Mouse (Mus musculus) MEL (cell line): ENCODE data around the gene Slc25a15. TPM values are rescaled to one million over a fixed set of nuclear protein-coding genes. Genes with fewer than 3 reads are reported as not detected.

Experiments used
- DNase-seq: peaks from one replicate; pipeline ENCODE4 v3.0.0; 2011; ENCODE audit warnings: low read depth, low spot score
- H3K27ac ChIP-seq: 2 replicates; pipeline ENCODE4 v1.5.1; 2012; ENCODE audit warnings: low read depth, mild to moderate bottlenecking, control low read depth, low read length, moderate library complexity; ENCODE audit not compliant: control insufficient read depth
- H3K27me3 ChIP-seq, 2 experiments: fragments of 150-350 bp in 1 of 2; sonication (generic) in 1 of 2; 2 replicates each; pipeline ENCODE4 v1.6.1; 2012; ENCODE audit warnings: low read length in 2 of 2, mild to moderate bottlenecking in 2 of 2, improper control_type of control experiment in 1 of 2, moderate library complexity in 1 of 2; ENCODE audit not compliant: insufficient read depth in 2 of 2, control insufficient read depth in 1 of 2
- H3K36me3 ChIP-seq, 2 experiments: 2 replicates each; pipeline ENCODE4 v1.6.1; 2012 to 2014; ENCODE audit warnings: low read length in 2 of 2, improper control_type of control experiment in 1 of 2, inconsistent platforms in 1 of 2, mild to moderate bottlenecking in 1 of 2; ENCODE audit not compliant: insufficient read depth in 2 of 2, control insufficient read depth in 1 of 2
- H3K4me1 ChIP-seq, 2 experiments: fragments of 150-350 bp in 1 of 2; sonication (generic) in 1 of 2; 2 replicates each; pipeline ENCODE4 v1.6.1; 2012; ENCODE audit warnings: low read length in 2 of 2, improper control_type of control experiment in 1 of 2, mild to moderate bottlenecking in 1 of 2; ENCODE audit not compliant: insufficient read depth in 2 of 2, control insufficient read depth in 1 of 2
- H3K4me3 ChIP-seq, 2 experiments: fragments of 150-350 bp in 1 of 2; sonication (generic) in 1 of 2; 2 replicates each; pipeline ENCODE4 v1.5.1; 2012; ENCODE audit warnings: low read depth in 2 of 2, low read length in 2 of 2, mild to moderate bottlenecking in 2 of 2, moderate library complexity in 2 of 2, control low read depth in 1 of 2, improper control_type of control experiment in 1 of 2; ENCODE audit not compliant: control insufficient read depth in 1 of 2, insufficient read depth in 1 of 2
- H3K79me2 ChIP-seq: 2 replicates; pipeline ENCODE4 v1.6.1; 2012; ENCODE audit warnings: mild to moderate bottlenecking, low read length, moderate library complexity; ENCODE audit not compliant: control insufficient read depth, poor library complexity, insufficient read depth
- H3K9ac ChIP-seq: 2 replicates; pipeline ENCODE4 v1.6.1; 2012; ENCODE audit warnings: low read depth, mild to moderate bottlenecking, control low read depth, low read length, moderate library complexity; ENCODE audit not compliant: control insufficient read depth, poor library complexity, severe bottlenecking
- H3K9me3 ChIP-seq: fragments of 150-350 bp; sonication (generic); replicated peaks from 2 replicates; pipeline ENCODE4 v1.6.1; 2012; ENCODE audit warnings: mild to moderate bottlenecking, low read length, improper control_type of control experiment, moderate library complexity; ENCODE audit not compliant: insufficient read depth
- BHLHE40 ChIP-seq: IDR thresholded peaks from 2 replicates; pipeline ENCODE4 v1.6.1; 2012; ENCODE audit warnings: low read depth, mild to moderate bottlenecking, inconsistent platforms, low read length, improper control_type of control experiment, borderline replicate concordance
- CHD2 ChIP-seq: IDR thresholded peaks from 2 replicates; pipeline ENCODE4 v1.6.1; 2011; ENCODE audit warnings: low read length, improper control_type of control experiment
- CTCF ChIP-seq, 3 experiments: IDR thresholded peaks in 2 of 3; conservative IDR thresholded peaks in 1 of 3; 2 replicates each; pipeline ENCODE4 v1.5.1; 2011 to 2012; ENCODE audit warnings: low read length in 3 of 3, low read depth in 2 of 3, mild to moderate bottlenecking in 2 of 3, improper control_type of control experiment in 1 of 3, inconsistent platforms in 1 of 3, mixed read lengths in 1 of 3, moderate library complexity in 1 of 3; ENCODE audit not compliant: control insufficient read depth in 1 of 3, insufficient read depth in 1 of 3, poor library complexity in 1 of 3, severe bottlenecking in 1 of 3
- GABPA ChIP-seq: IDR thresholded peaks from 2 replicates; pipeline ENCODE4 v1.6.1; 2012; ENCODE audit warnings: low read depth, mild to moderate bottlenecking, inconsistent platforms, low read length, improper control_type of control experiment, moderate library complexity
- HCFC1 ChIP-seq: IDR thresholded peaks from 2 replicates; pipeline ENCODE4 v1.6.1; 2012; ENCODE audit warnings: low read depth, mild to moderate bottlenecking, inconsistent platforms, low read length, improper control_type of control experiment, moderate library complexity
- KAT2A ChIP-seq: conservative IDR thresholded peaks from 2 replicates; pipeline ENCODE4 v1.6.1; 2012; ENCODE audit warnings: low read depth, low read length, improper control_type of control experiment, inconsistent platforms
- MAFK ChIP-seq: IDR thresholded peaks from 2 replicates; pipeline ENCODE4 v1.6.1; 2011; ENCODE audit warnings: low read depth, mild to moderate bottlenecking, low read length, improper control_type of control experiment, borderline replicate concordance
- MAZ ChIP-seq: IDR thresholded peaks from 2 replicates; pipeline ENCODE4 v1.6.1; 2012; ENCODE audit warnings: low read depth, mild to moderate bottlenecking, inconsistent platforms, low read length, improper control_type of control experiment
- MYC ChIP-seq: IDR thresholded peaks from 2 replicates; pipeline ENCODE4 v1.6.1; 2011; ENCODE audit warnings: low read depth, mild to moderate bottlenecking, low read length, improper control_type of control experiment, moderate library complexity
- NELFE ChIP-seq: IDR thresholded peaks from 2 replicates; pipeline ENCODE4 v1.6.1; 2011; ENCODE audit warnings: low read depth, low read length, improper control_type of control experiment
- POLR2A ChIP-seq, 2 experiments: IDR thresholded peaks; 2 replicates each; pipeline ENCODE4 v1.6.1; 2011 to 2012; ENCODE audit warnings: low read length in 2 of 2, mild to moderate bottlenecking in 2 of 2, control low read depth in 1 of 2, improper control_type of control experiment in 1 of 2, low read depth in 1 of 2, moderate library complexity in 1 of 2; ENCODE audit not compliant: control insufficient read depth in 1 of 2, insufficient read depth in 1 of 2, poor library complexity in 1 of 2
- POLR2AphosphoS2 ChIP-seq: IDR thresholded peaks from 2 replicates; pipeline ENCODE4 v1.6.1; 2011; ENCODE audit warnings: low read length, improper control_type of control experiment
- RCOR1 ChIP-seq: IDR thresholded peaks from 2 replicates; pipeline ENCODE4 v1.6.1; 2012; ENCODE audit warnings: low read depth, mild to moderate bottlenecking, inconsistent platforms, low read length, improper control_type of control experiment
- SIN3A ChIP-seq: IDR thresholded peaks from 2 replicates; pipeline ENCODE4 v1.6.1; 2012; ENCODE audit warnings: low read length, improper control_type of control experiment, inconsistent platforms
- TAL1 ChIP-seq: IDR thresholded peaks from 2 replicates; pipeline ENCODE4 v1.6.1; 2012; ENCODE audit warnings: mild to moderate bottlenecking, inconsistent platforms, low read length, moderate library complexity, mixed read lengths
- TBP ChIP-seq: IDR thresholded peaks from 2 replicates; pipeline ENCODE4 v1.8.0; 2011; ENCODE audit warnings: low read depth, low read length, improper control_type of control experiment
- TCF12 ChIP-seq: IDR thresholded peaks from 2 replicates; pipeline ENCODE4 v1.6.1; 2014; ENCODE audit warnings: low read depth, mild to moderate bottlenecking, inconsistent platforms, low read length, improper control_type of control experiment, moderate library complexity
- USF1 ChIP-seq: IDR thresholded peaks from 2 replicates; pipeline ENCODE4 v1.6.1; 2014; ENCODE audit warnings: low read depth, mild to moderate bottlenecking, inconsistent platforms, low read length, improper control_type of control experiment, moderate library complexity
- ZC3H11A ChIP-seq: IDR thresholded peaks from 2 replicates; pipeline ENCODE4 v1.6.1; 2012; ENCODE audit warnings: low read depth, mild to moderate bottlenecking, inconsistent platforms, low read length, improper control_type of control experiment
- ZMIZ1 ChIP-seq: IDR thresholded peaks from 2 replicates; pipeline ENCODE4 v1.6.1; 2012; ENCODE audit warnings: low read depth, mild to moderate bottlenecking, inconsistent platforms, low read length, improper control_type of control experiment, moderate library complexity
- polyA plus RNA-seq, 2 experiments: library from polyadenylated mRNA; stranded (reverse) in 1 of 2; unstranded in 1 of 2; fragments of >175 nt in 1 of 2; fragments of >200 nt in 1 of 2; gene quantifications; 2 replicates each; pipeline versions ENCODE4 v1.2.1 to v1.2.4; 2012; ENCODE audit warnings: low replicate concordance in 2 of 2, low read depth in 1 of 2; ENCODE audit not compliant: insufficient read length in 2 of 2, insufficient read depth in 1 of 2, missing spikeins in 1 of 2
- total RNA-seq: library from RNA; depleted of rRNA; stranded (reverse); fragments of 300-350 nt; gene quantifications from 2 replicates; pipeline ENCODE4 v1.2.3, GENCODE M21; 2012

The Slc25a15 gene
- total and polyA plus RNA-seq, 3 experiments, result 11.4 to 21.7 TPM; not detected in 1

DNA sequence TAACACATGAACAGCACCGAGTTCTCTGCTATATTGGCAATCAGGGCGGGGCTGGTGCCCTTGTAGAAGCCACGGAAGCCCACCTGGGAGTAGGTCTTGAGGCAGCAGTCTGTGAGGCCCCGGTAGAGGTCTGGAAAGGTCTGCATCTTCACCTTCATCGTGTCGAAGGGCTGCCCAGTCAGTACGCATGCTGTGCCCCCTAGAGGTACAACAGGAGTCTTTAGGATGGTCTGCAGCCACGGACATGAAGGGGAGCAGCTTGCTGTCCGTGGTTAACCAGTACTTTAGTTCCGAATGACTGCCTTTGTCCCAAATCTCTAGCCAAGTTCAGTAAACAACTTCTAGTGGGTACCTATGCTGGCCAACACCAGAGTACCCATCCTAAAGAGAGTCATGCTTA, 8.5 kb downstream of the Slc25a15 start:
- H3K4me3 ChIP-seq, result no peak overlapping the region
- H3K27me3 ChIP-seq, result no peaks in the 10 kb centered on the region
- peaks cover 0 to 6% of the 10 kb centered on the region in 2 experiments; a peak in 3 of 4 replicates for H3K36me3 ChIP-seq
- no peak for DNase-seq
- no peak overlapping the region for H3K9ac ChIP-seq
- H3K9me3 ChIP-seq, result no peaks in the 10 kb centered on the region
- peaks cover 2 to 5% of the 10 kb centered on the region in 2 experiments; a peak in 3 of 4 replicates for H3K4me1 ChIP-seq
- no peaks in the 10 kb centered on the region for H3K79me2 ChIP-seq
- no peak overlapping the region for H3K27ac ChIP-seq
- TF ChIP-seq USF1, result no peak
- no peak for TF ChIP-seq HCFC1
- no peak for TF ChIP-seq MAFK
- no peak for TF ChIP-seq KAT2A
- no peak for TF ChIP-seq TBP
- no peak for TF ChIP-seq MYC
- no peak for TF ChIP-seq SIN3A
- TF ChIP-seq TCF12, result no peak
- no peak for TF ChIP-seq CHD2
- no peak for TF ChIP-seq RCOR1
- no peak for TF ChIP-seq MAZ
- no peak for TF ChIP-seq TAL1
- TF ChIP-seq ZC3H11A, result no peak
- TF ChIP-seq POLR2AphosphoS2, result no peak
- TF ChIP-seq CTCF (IDR thresholded peaks at IDR 0.05 in 2 of 3, conservative IDR thresholded peaks at IDR 0.05 in 1 of 3; ENCODE audit: control insufficient read depth in 1 of 3, insufficient read depth in 1 of 3, low read depth in 2 of 3, low read length in 3 of 3, poor library complexity in 1 of 3, severe bottlenecking in 1 of 3), result no peak
- no peak for TF ChIP-seq NELFE

DNA sequence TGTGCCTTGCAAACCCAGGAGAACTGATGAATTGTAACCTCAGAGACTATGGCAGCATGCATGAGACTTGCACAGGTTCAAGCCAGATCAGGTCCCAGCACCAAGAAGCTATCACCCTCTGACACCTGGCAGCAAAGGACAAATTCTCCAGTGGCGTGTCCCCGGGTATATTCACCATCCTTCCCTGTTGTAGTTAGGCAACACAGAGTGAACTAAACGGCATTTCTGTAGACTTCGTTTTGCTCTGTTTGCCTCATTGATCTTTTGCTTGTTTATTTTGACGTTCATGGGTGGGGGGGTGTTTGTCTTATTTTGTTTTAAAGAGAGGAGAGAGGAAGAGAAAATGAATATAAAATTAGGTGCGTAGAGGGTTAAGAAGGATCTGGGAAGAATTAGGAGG, 13.2 kb downstream of the Slc25a15 start:
- Histone ChIP-seq H3K4me1 (no peaks in the 10 kb centered on the region), H3K27ac (no peak overlapping the region), H3K4me3 (no peak overlapping the region), H3K9me3 (no peaks in the 10 kb centered on the region), H3K36me3 (no peaks in the 10 kb centered on the region; a peak in 1 of 4 replicates), H3K27me3 (no peaks in the 10 kb centered on the region), H3K9ac (no peak overlapping the region), H3K79me2 (no peaks in the 10 kb centered on the region)
- no peak for TF ChIP-seq ZMIZ1
- TF ChIP-seq POLR2A (IDR thresholded peaks at IDR 0.05; ENCODE audit: control insufficient read depth in 1 of 2, insufficient read depth in 1 of 2, low read depth in 1 of 2, low read length in 2 of 2, poor library complexity in 1 of 2), result no peak
- no peak for TF ChIP-seq GABPA
- TF ChIP-seq POLR2AphosphoS2, result no peak
- TF ChIP-seq KAT2A, result no peak
- no peak for TF ChIP-seq BHLHE40
- DNase-seq, result no peak
